Mouse (Mus musculus) kidney, adult 2 months (tissue): Measurements from ENCODE around the gene Itgb7.

Experiments
- CTCF ChIP-seq: fragments of 200-500 bp; conservative IDR thresholded peaks from 2 replicates; pipeline ENCODE4 v1.5.1; 2011; ENCODE audit warnings: low read depth, mild to moderate bottlenecking, control low read depth, low read length, moderate library complexity, mixed read lengths; ENCODE audit not compliant: insufficient read depth, insufficient read length
- POLR2A ChIP-seq: fragments of 200-500 bp; IDR thresholded peaks from one replicate; pipeline ENCODE4 v1.6.1; 2011; ENCODE audit warnings: low read depth, low read length, control low read depth

DNA sequence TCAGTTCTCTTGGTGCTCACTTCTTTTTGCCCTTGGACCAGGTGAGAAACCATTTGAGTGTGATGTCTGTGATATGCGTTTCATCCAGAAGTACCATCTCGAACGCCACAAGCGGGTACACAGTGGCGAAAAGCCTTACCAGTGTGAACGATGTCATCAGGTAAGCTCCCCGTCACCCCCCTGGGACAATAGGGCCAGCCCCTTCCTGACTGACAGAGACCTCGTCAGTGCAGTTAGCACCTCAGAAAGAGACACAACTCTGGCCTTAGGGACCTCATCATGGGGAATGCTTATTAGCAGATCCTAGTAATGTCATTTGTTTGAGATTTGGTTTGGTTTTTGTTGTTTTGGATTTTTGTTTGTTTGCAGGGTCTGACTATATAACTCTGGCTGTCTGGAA is 22.6 kb downstream of the Itgb7 start:
- no peak for TF ChIP-seq POLR2A
- no peak for TF ChIP-seq CTCF
